Mouse (Mus musculus): ENCODE measurements at regions not wholly inside any gene's neighbourhood (a gene's known extent, or its start where the extent isn't known, plus 50 kb on each side); places are given as distances from the start of the nearest gene placed in this dataset.

- Histone ChIP-seq H3K27me3 (ENCODE audit: control insufficient read depth, insufficient read depth, low read length) (no peaks in the 10 kb centered on the region), H3K4me3 (ENCODE audit: control insufficient read depth, low read depth, low read length) (no peak overlapping the region), H3K4me1 (ENCODE audit: control insufficient read depth, insufficient read depth, low read length) (no peaks in the 10 kb centered on the region), H3K27ac (ENCODE audit: control insufficient read depth, insufficient read depth, low read depth, low read length) (no peak overlapping the region), H3K36me3 (ENCODE audit: control insufficient read depth, insufficient read depth, low read length) (no peaks in the 10 kb centered on the region)
- TF ChIP-seq CTCF (IDR thresholded peaks at IDR 0.05; ENCODE audit: control insufficient read depth, insufficient read depth, insufficient replicate concordance, low read depth, low read length) (no peak), POLR2A (IDR thresholded peaks at IDR 0.05; ENCODE audit: control insufficient read depth, low read depth, low read length) (no peak)
Measured at GRCm38 (mm10) chr1:169332165-169332564, 199.1 kb downstream of the Nuf2 start.

- Histone ChIP-seq H3K36me3 (ENCODE audit: control insufficient read depth, insufficient read depth, low read length) (no peaks in the 10 kb centered on the region), H3K4me3 (ENCODE audit: control insufficient read depth, low read depth, low read length) (no peak overlapping the region), H3K4me1 (ENCODE audit: control insufficient read depth, insufficient read depth, low read length) (no peaks in the 10 kb centered on the region), H3K27me3 (ENCODE audit: control insufficient read depth, insufficient read depth, low read length) (no peaks in the 10 kb centered on the region), H3K27ac (ENCODE audit: control insufficient read depth, insufficient read depth, low read depth, low read length) (no peak overlapping the region)
- TF ChIP-seq POLR2A (IDR thresholded peaks at IDR 0.05; ENCODE audit: control insufficient read depth, low read depth, low read length) = no peak
- TF ChIP-seq CTCF (IDR thresholded peaks at IDR 0.05; ENCODE audit: control insufficient read depth, insufficient read depth, insufficient replicate concordance, low read depth, low read length) = no peak
Measured at GRCm38 (mm10) chr1:169313241-169313640, 218.0 kb downstream of the Nuf2 start.

GRCm38 (mm10) chr1:169283440-169283839, 247.8 kb downstream of the Nuf2 start:
- Histone ChIP-seq H3K4me3 (ENCODE audit: control insufficient read depth, low read depth, low read length) (no peak overlapping the region), H3K36me3 (ENCODE audit: control insufficient read depth, insufficient read depth, low read length) (no peaks in the 10 kb centered on the region), H3K27ac (ENCODE audit: control insufficient read depth, insufficient read depth, low read depth, low read length) (no peak overlapping the region), H3K4me1 (ENCODE audit: control insufficient read depth, insufficient read depth, low read length) (no peaks in the 10 kb centered on the region), H3K27me3 (ENCODE audit: control insufficient read depth, insufficient read depth, low read length) (no peaks in the 10 kb centered on the region)
- TF ChIP-seq CTCF (IDR thresholded peaks at IDR 0.05; ENCODE audit: control insufficient read depth, insufficient read depth, insufficient replicate concordance, low read depth, low read length) (no peak), POLR2A (IDR thresholded peaks at IDR 0.05; ENCODE audit: control insufficient read depth, low read depth, low read length) (no peak)

- H3K27me3 ChIP-seq (ENCODE audit: control insufficient read depth, insufficient read depth, low read length) = no peaks in the 10 kb centered on the region
- H3K4me3 ChIP-seq (ENCODE audit: control insufficient read depth, low read depth, low read length) = no peak overlapping the region
- TF ChIP-seq CTCF (IDR thresholded peaks at IDR 0.05; ENCODE audit: control insufficient read depth, insufficient read depth, insufficient replicate concordance, low read depth, low read length) = no peak
- TF ChIP-seq POLR2A (IDR thresholded peaks at IDR 0.05; ENCODE audit: control insufficient read depth, low read depth, low read length) = no peak
- H3K27ac ChIP-seq (ENCODE audit: control insufficient read depth, insufficient read depth, low read depth, low read length) = no peak overlapping the region
- no peaks in the 10 kb centered on the region for H3K36me3 ChIP-seq (ENCODE audit: control insufficient read depth, insufficient read depth, low read length)
- no peaks in the 10 kb centered on the region for H3K4me1 ChIP-seq (ENCODE audit: control insufficient read depth, insufficient read depth, low read length)
Measured at GRCm38 (mm10) chr1:169270750-169271149, 260.5 kb downstream of the Nuf2 start.

GRCm38 (mm10) chr1:169263984-169264660, 267.1 kb downstream of the Nuf2 start:
- no peaks in the 10 kb centered on the region for H3K4me1 ChIP-seq (ENCODE audit: control insufficient read depth, insufficient read depth, low read length)
- no peaks in the 10 kb centered on the region for H3K36me3 ChIP-seq (ENCODE audit: control insufficient read depth, insufficient read depth, low read length)
- no peak overlapping the region for H3K4me3 ChIP-seq (ENCODE audit: control insufficient read depth, low read depth, low read length)
- TF ChIP-seq CTCF (IDR thresholded peaks at IDR 0.05; ENCODE audit: control insufficient read depth, insufficient read depth, insufficient replicate concordance, low read depth, low read length) = no peak
- no peak for TF ChIP-seq POLR2A (IDR thresholded peaks at IDR 0.05; ENCODE audit: control insufficient read depth, low read depth, low read length)
- H3K27me3 ChIP-seq (ENCODE audit: control insufficient read depth, insufficient read depth, low read length) = no peaks in the 10 kb centered on the region
- no peak overlapping the region for H3K27ac ChIP-seq (ENCODE audit: control insufficient read depth, insufficient read depth, low read depth, low read length)

GRCm38 (mm10) chr1:169254250-169254937, 276.9 kb downstream of the Nuf2 start:
- Histone ChIP-seq H3K36me3 (ENCODE audit: control insufficient read depth, insufficient read depth, low read length) (no peaks in the 10 kb centered on the region), H3K27ac (ENCODE audit: control insufficient read depth, insufficient read depth, low read depth, low read length) (no peak overlapping the region)

GRCm38 (mm10) chr1:169252189-169252588, 279.1 kb downstream of the Nuf2 start:
- Histone ChIP-seq H3K36me3 (ENCODE audit: control insufficient read depth, insufficient read depth, low read length) (no peaks in the 10 kb centered on the region), H3K27me3 (ENCODE audit: control insufficient read depth, insufficient read depth, low read length) (no peaks in the 10 kb centered on the region), H3K4me1 (ENCODE audit: control insufficient read depth, insufficient read depth, low read length) (no peaks in the 10 kb centered on the region), H3K4me3 (ENCODE audit: control insufficient read depth, low read depth, low read length) (no peak overlapping the region), H3K27ac (ENCODE audit: control insufficient read depth, insufficient read depth, low read depth, low read length) (no peak overlapping the region)
- no peak for TF ChIP-seq POLR2A (IDR thresholded peaks at IDR 0.05; ENCODE audit: control insufficient read depth, low read depth, low read length)
- no peak for TF ChIP-seq CTCF (IDR thresholded peaks at IDR 0.05; ENCODE audit: control insufficient read depth, insufficient read depth, insufficient replicate concordance, low read depth, low read length)

More at GRCm38 (mm10) chr1:169254250-169254937, 276.9 kb downstream of the Nuf2 start:
- H3K27me3 ChIP-seq (ENCODE audit: control insufficient read depth, insufficient read depth, low read length) = no peaks in the 10 kb centered on the region
- H3K4me1 ChIP-seq (ENCODE audit: control insufficient read depth, insufficient read depth, low read length) = no peaks in the 10 kb centered on the region
- no peak overlapping the region for H3K4me3 ChIP-seq (ENCODE audit: control insufficient read depth, low read depth, low read length)
- TF ChIP-seq POLR2A (IDR thresholded peaks at IDR 0.05; ENCODE audit: control insufficient read depth, low read depth, low read length) (no peak), CTCF (IDR thresholded peaks at IDR 0.05; ENCODE audit: control insufficient read depth, insufficient read depth, insufficient replicate concordance, low read depth, low read length) (no peak)

All from testis, adult 2 months (tissue).